Mouse (Mus musculus): ENCODE data around the gene Cerk. TPM values are rescaled to one million over a fixed set of nuclear protein-coding genes. Genes with fewer than 3 reads are reported as not detected.
A peak's percentile ranks its signal among the peaks of the same experiment; 100 is the strongest.
"Not testable (repeated sequence)": the region's sequence is repeated elsewhere in the genome, so short reads cannot be mapped to it uniquely, and the experiment has no call there.

Gene Cerk
- polyA plus RNA-seq, 1 experiment from 2014 or later = 13.2 TPM

- no peak overlapping the region for H3K27ac ChIP-seq
- no peak overlapping the region for H3K9ac ChIP-seq
- no peak overlapping the region for H3K4me2 ChIP-seq
- no peaks in the 10 kb centered on the region for H3K36me3 ChIP-seq
- peaks cover 59% of the 10 kb centered on the region for H3K4me1 ChIP-seq (replicated peaks)
- WGBS = 64% methylated on average over 4 of the region's 4 CpGs
- no peaks in the 10 kb centered on the region for H3K27me3 ChIP-seq
- H3K4me3 ChIP-seq = no peak overlapping the region
- ATAC-seq (replicated peaks; ENCODE audit: insufficient number of reproducible peaks, insufficient read depth, low FRiP score, low read depth) = no peak
- no peaks in the 10 kb centered on the region for H3K9me3 ChIP-seq (replicated peaks)
These were observed 5.5 kb downstream of the Cerk start for GRCm38 (mm10) chr15:86180427-86180826.

- H3K4me2 ChIP-seq = no peak overlapping the region
- no peaks in the 10 kb centered on the region for H3K36me3 ChIP-seq
- 0 out of 2 replicates have a peak, but pooled peaks cover 3% of the 10 kb centered on the region for H3K27me3 ChIP-seq
- H3K4me3 ChIP-seq = no peak overlapping the region
- H3K9me3 ChIP-seq (replicated peaks) = no peaks in the 10 kb centered on the region
- no peak overlapping the region for H3K27ac ChIP-seq
- 88% methylated on average over 6 of the region's 6 CpGs for WGBS
- no peak for ATAC-seq (replicated peaks; ENCODE audit: insufficient number of reproducible peaks, insufficient read depth, low FRiP score, low read depth)
- peaks cover 64% of the 10 kb centered on the region for H3K4me1 ChIP-seq (replicated peaks)
- no peak overlapping the region for H3K9ac ChIP-seq
These were observed 7.3 kb downstream of the Cerk start for GRCm38 (mm10) chr15:86178594-86178993.

- peaks cover 66% of the 10 kb centered on the region for H3K4me1 ChIP-seq (replicated peaks)
- H3K36me3 ChIP-seq; H3K9me3 ChIP-seq (replicated peaks); ATAC-seq (replicated peaks; ENCODE audit: insufficient number of reproducible peaks, insufficient read depth, low FRiP score, low read depth); H3K4me3 ChIP-seq; H3K4me2 ChIP-seq; H3K9ac ChIP-seq; H3K27me3 ChIP-seq: not testable (repeated sequence)
- WGBS = 49% methylated on average over 2 of the region's 2 CpGs
- H3K27ac ChIP-seq = peak overlapping the region; percentile 14; the same call in 1 of the 2 replicates
These were observed 8.2 kb downstream of the Cerk start for GRCm38 (mm10) chr15:86177703-86178251.

GRCm38 (mm10) chr15:86176771-86177702, 8.9 kb downstream of the Cerk start:
- WGBS = 53% methylated on average over 22 of the region's 22 CpGs
- no peak overlapping the region for H3K9ac ChIP-seq
- H3K4me2 ChIP-seq = no peak overlapping the region
- H3K36me3 ChIP-seq = no peaks in the 10 kb centered on the region
- no peak overlapping the region for H3K4me3 ChIP-seq
- peak overlapping the region; percentile 4; the same call in 1 of the 2 replicates for H3K27ac ChIP-seq
- peaks cover 65% of the 10 kb centered on the region for H3K4me1 ChIP-seq (replicated peaks)
- H3K27me3 ChIP-seq = 0 out of 2 replicates have a peak, but pooled peaks cover 3% of the 10 kb centered on the region
- no peaks in the 10 kb centered on the region for H3K9me3 ChIP-seq (replicated peaks)
- ATAC-seq (replicated peaks; ENCODE audit: insufficient number of reproducible peaks, insufficient read depth, low FRiP score, low read depth) = no peak

- Histone ChIP-seq H3K9me3 (replicated peaks) (no peaks in the 10 kb centered on the region), H3K9ac (no peak overlapping the region), H3K4me1 (replicated peaks) (peaks cover 65% of the 10 kb centered on the region), H3K27ac (0 out of 2 replicates have a peak overlapping the region, but pooled peaks have one; percentile 5), H3K36me3 (no peaks in the 10 kb centered on the region), H3K4me3 (no peak overlapping the region), H3K27me3 (0 out of 2 replicates have a peak, but pooled peaks cover 3% of the 10 kb centered on the region), H3K4me2 (no peak overlapping the region)
- no peak for ATAC-seq (replicated peaks; ENCODE audit: insufficient number of reproducible peaks, insufficient read depth, low FRiP score, low read depth)
- WGBS = 73% methylated on average over 10 of the region's 10 CpGs
These were observed 9.8 kb downstream of the Cerk start for GRCm38 (mm10) chr15:86176166-86176565.

- Histone ChIP-seq H3K4me3 (no peak overlapping the region), H3K9ac (no peak overlapping the region), H3K4me1 (replicated peaks) (peaks cover 70% of the 10 kb centered on the region), H3K4me2 (no peak overlapping the region), H3K9me3 (replicated peaks) (no peaks in the 10 kb centered on the region), H3K27me3 (0 out of 2 replicates have a peak, but pooled peaks cover 3% of the 10 kb centered on the region), H3K27ac (no peak overlapping the region), H3K36me3 (no peaks in the 10 kb centered on the region)
- 78% methylated on average over 3 of the region's 3 CpGs for WGBS
- ATAC-seq (replicated peaks; ENCODE audit: insufficient number of reproducible peaks, insufficient read depth, low FRiP score, low read depth) = no peak
These were observed 10.5 kb downstream of the Cerk start for GRCm38 (mm10) chr15:86175253-86176050.

- peak overlapping the region; percentile 73 for H3K27ac ChIP-seq
- no peak overlapping the region for H3K9ac ChIP-seq
- no peak overlapping the region for H3K4me3 ChIP-seq
- 29% methylated on average over 16 of the region's 16 CpGs for WGBS
- no peak for ATAC-seq (replicated peaks; ENCODE audit: insufficient number of reproducible peaks, insufficient read depth, low FRiP score, low read depth)
- H3K9me3 ChIP-seq (replicated peaks) = no peaks in the 10 kb centered on the region
- H3K27me3 ChIP-seq = 0 out of 2 replicates have a peak, but pooled peaks cover 3% of the 10 kb centered on the region
- no peaks in the 10 kb centered on the region for H3K36me3 ChIP-seq
- peaks cover 90% of the 10 kb centered on the region for H3K4me1 ChIP-seq (replicated peaks)
- peak overlapping the region; percentile 35; the same call in 1 of the 2 replicates for H3K4me2 ChIP-seq
These were observed 12.6 kb downstream of the Cerk start for GRCm38 (mm10) chr15:86173136-86173985.

GRCm38 (mm10) chr15:86172526-86172925, 13.4 kb downstream of the Cerk start:
- no peak for ATAC-seq (replicated peaks; ENCODE audit: insufficient number of reproducible peaks, insufficient read depth, low FRiP score, low read depth)
- peaks cover 94% of the 10 kb centered on the region for H3K4me1 ChIP-seq (replicated peaks)
- H3K27me3 ChIP-seq = 0 out of 2 replicates have a peak, but pooled peaks cover 3% of the 10 kb centered on the region
- H3K4me2 ChIP-seq = peak overlapping the region; percentile 33
- 30% methylated on average over 6 of the region's 6 CpGs for WGBS
- H3K27ac ChIP-seq = peak overlapping the region; percentile 73
- H3K4me3 ChIP-seq = no peak overlapping the region
- H3K9ac ChIP-seq = no peak overlapping the region
- H3K9me3 ChIP-seq (replicated peaks) = no peaks in the 10 kb centered on the region
- no peaks in the 10 kb centered on the region for H3K36me3 ChIP-seq

- Histone ChIP-seq H3K9ac (no peak overlapping the region), H3K27me3 (0 out of 2 replicates have a peak, but pooled peaks cover 3% of the 10 kb centered on the region), H3K27ac (peak overlapping the region; percentile 73), H3K9me3 (replicated peaks) (no peaks in the 10 kb centered on the region), H3K4me1 (replicated peaks) (peaks cover 95% of the 10 kb centered on the region), H3K36me3 (no peaks in the 10 kb centered on the region), H3K4me3 (no peak overlapping the region), H3K4me2 (peak overlapping the region; percentile 33)
- 19% methylated on average over 3 of the region's 3 CpGs for WGBS
- ATAC-seq (replicated peaks; ENCODE audit: insufficient number of reproducible peaks, insufficient read depth, low FRiP score, low read depth) = peak; percentile 47
These were observed 13.8 kb downstream of the Cerk start for GRCm38 (mm10) chr15:86172124-86172523.

GRCm38 (mm10) chr15:86171316-86171715, 14.6 kb downstream of the Cerk start:
- H3K27me3 ChIP-seq = 0 out of 2 replicates have a peak, but pooled peaks cover 3% of the 10 kb centered on the region
- 68% methylated on average over 12 of the region's 12 CpGs for WGBS
- H3K9ac ChIP-seq = no peak overlapping the region
- ATAC-seq (replicated peaks; ENCODE audit: insufficient number of reproducible peaks, insufficient read depth, low FRiP score, low read depth) = no peak
- no peak overlapping the region for H3K27ac ChIP-seq
- H3K4me3 ChIP-seq = no peak overlapping the region
- H3K4me1 ChIP-seq (replicated peaks) = peaks cover 87% of the 10 kb centered on the region
- H3K36me3 ChIP-seq = no peaks in the 10 kb centered on the region
- H3K4me2 ChIP-seq = no peak overlapping the region
- H3K9me3 ChIP-seq (replicated peaks) = no peaks in the 10 kb centered on the region

Data from heart, embryonic 15.5 days (tissue).